Mouse (Mus musculus): ENCODE results near the gene Insl6. TPM values are rescaled to one million over a fixed set of nuclear protein-coding genes. Genes with fewer than 3 reads are reported as not detected.

Gene Insl6
- polyA plus RNA-seq, 1 experiment from 2014 or later, result 3.2 TPM

DNA sequence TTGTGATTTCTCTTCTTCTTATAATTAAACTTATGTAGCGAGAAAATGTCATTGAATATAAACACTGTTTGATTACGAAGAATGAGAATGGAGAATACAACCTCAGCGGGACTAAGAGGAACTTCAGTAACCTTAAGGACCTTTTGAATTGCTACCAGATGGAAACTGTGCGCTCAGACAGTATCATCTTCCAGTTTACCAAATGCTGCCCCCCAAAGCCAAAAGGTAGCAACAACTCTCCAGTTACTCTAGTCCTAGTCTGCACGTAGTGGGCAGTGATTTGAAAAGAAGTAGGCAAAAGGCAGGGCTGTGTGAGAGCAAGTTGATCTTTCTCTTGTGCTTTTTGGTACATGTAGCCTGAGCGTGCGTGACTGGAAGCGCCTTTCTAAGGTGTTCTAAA lies 37.3 kb downstream of the Insl6 start:
- Histone ChIP-seq H3K36me3 (ENCODE audit: control insufficient read depth, insufficient read depth, low read length) (peaks cover 20% of the 10 kb centered on the region; the same call in 1 of the 2 replicates), H3K27ac (ENCODE audit: low read depth, low read length) (no peak overlapping the region), H3K4me3 (ENCODE audit: low read depth, low read length) (no peak overlapping the region), H3K27me3 (replicated peaks; ENCODE audit: control insufficient read depth, insufficient read depth, low read length) (no peaks in the 10 kb centered on the region), H3K4me2 (no peak overlapping the region), H3K4me1 (replicated peaks; ENCODE audit: control insufficient read depth, insufficient read depth, low read length) (no peaks in the 10 kb centered on the region), H3K9me3 (ENCODE audit: control insufficient read depth, low read length) (no peaks in the 10 kb centered on the region), H3K9ac (ENCODE audit: low read depth, low read length) (no peak overlapping the region)
- DNase-seq (ENCODE audit: low spot score) (no peak), ATAC-seq (replicated peaks; ENCODE audit: low FRiP score) (no peak)
- WGBS, result 80% methylated on average over 8 of the region's 8 CpGs

DNA sequence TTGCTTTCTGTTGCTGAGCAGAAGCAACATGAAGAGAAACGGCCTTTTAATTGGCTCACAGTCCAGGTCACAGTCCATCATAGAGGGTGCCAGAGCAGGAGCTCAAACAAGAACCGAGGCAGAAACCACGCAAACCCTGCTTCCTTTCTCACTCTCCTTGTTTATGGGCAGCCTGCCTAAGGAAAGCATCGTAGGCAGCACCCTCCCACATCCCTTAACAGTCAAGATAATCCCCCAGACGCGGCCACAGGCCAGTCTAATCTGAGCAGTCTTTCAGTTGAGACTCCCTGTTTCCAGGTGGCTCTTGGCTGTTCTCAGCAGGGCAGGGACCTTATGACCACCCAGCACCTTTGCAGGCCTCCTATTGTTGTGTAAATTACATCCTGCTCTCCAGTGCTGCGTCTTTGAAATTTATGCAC lies 39.7 kb downstream of the Insl6 start:
- Histone ChIP-seq H3K4me2 (no peak overlapping the region), H3K9me3 (ENCODE audit: control insufficient read depth, low read length) (no peaks in the 10 kb centered on the region), H3K27ac (ENCODE audit: low read depth, low read length) (no peak overlapping the region), H3K27me3 (replicated peaks; ENCODE audit: control insufficient read depth, insufficient read depth, low read length) (no peaks in the 10 kb centered on the region), H3K9ac (ENCODE audit: low read depth, low read length) (no peak overlapping the region), H3K4me1 (replicated peaks; ENCODE audit: control insufficient read depth, insufficient read depth, low read length) (no peaks in the 10 kb centered on the region), H3K36me3 (ENCODE audit: control insufficient read depth, insufficient read depth, low read length) (peaks cover 13% of the 10 kb centered on the region; the same call in 1 of the 2 replicates), H3K4me3 (ENCODE audit: low read depth, low read length) (no peak overlapping the region)
- 51% methylated on average over 7 of the region's 7 CpGs for WGBS
- ATAC-seq (replicated peaks; ENCODE audit: low FRiP score) (no peak), DNase-seq (ENCODE audit: low spot score) (no peak)

DNA sequence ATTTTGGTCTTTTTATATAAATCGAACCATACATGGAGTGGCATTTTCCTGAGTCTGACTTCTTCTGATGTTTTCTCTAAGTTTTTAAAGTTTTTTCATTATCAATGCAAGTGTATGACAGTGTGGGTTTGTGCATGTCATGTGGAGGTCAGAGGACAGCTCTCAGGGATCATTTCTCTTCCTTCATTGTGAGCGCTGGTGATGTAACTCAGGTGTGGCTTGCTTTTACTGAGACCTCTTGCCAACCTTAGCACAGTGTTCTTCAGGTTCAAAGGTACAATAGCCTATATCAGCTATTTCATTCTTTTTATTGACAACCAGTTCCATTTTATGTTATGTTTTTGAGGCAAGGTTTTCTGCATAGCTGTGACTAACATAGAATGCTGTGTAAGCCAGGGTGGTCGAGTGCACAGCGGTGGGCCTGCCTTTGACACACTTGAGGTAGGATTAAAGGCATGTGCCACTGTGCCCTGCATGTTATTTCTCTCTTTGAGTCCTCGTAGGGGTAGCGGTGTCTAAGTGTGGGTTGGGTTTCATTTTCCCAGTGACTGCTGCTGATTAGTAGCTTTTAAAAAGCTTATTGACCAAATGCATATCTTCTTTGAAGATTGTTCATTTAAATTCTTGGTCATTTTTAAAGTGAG lies 46.1 kb downstream of the Insl6 start:
- no peak overlapping the region for H3K27ac ChIP-seq (ENCODE audit: low read depth, low read length)
- no peak for DNase-seq (ENCODE audit: low spot score)
- H3K4me2 ChIP-seq, result no peak overlapping the region
- H3K36me3 ChIP-seq (ENCODE audit: control insufficient read depth, insufficient read depth, low read length), result peaks cover 8% of the 10 kb centered on the region
- no peaks in the 10 kb centered on the region for H3K9me3 ChIP-seq (ENCODE audit: control insufficient read depth, low read length)
- 87% methylated on average over 6 of the region's 6 CpGs for WGBS
- H3K27me3 ChIP-seq (replicated peaks; ENCODE audit: control insufficient read depth, insufficient read depth, low read length), result no peaks in the 10 kb centered on the region
- H3K4me1 ChIP-seq (replicated peaks; ENCODE audit: control insufficient read depth, insufficient read depth, low read length), result no peaks in the 10 kb centered on the region
- H3K9ac ChIP-seq (ENCODE audit: low read depth, low read length), result no peak overlapping the region
- no peak for ATAC-seq (replicated peaks; ENCODE audit: low FRiP score)
- H3K4me3 ChIP-seq (ENCODE audit: low read depth, low read length), result no peak overlapping the region

DNA sequence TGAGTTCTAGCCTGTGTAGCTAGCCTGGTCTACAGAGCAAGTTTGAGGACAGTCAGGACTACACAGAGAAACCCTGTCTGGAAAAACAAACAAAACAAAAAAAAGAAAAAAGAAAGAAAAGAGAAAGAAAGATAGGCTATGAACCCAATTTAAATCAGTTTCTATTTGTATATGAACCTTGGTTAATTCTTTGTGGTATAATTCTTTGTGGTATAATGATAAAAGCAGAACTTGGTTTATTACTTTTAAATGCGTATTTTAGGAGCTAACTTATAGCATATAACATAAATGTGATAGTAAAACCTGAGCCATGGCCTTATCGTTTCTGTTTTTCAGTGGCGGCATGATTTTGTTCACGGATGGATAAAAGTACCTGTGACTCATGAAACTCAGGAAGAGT lies 48.7 kb downstream of the Insl6 start:
- WGBS, result 97% methylated on average over 4 of the region's 4 CpGs

DNA sequence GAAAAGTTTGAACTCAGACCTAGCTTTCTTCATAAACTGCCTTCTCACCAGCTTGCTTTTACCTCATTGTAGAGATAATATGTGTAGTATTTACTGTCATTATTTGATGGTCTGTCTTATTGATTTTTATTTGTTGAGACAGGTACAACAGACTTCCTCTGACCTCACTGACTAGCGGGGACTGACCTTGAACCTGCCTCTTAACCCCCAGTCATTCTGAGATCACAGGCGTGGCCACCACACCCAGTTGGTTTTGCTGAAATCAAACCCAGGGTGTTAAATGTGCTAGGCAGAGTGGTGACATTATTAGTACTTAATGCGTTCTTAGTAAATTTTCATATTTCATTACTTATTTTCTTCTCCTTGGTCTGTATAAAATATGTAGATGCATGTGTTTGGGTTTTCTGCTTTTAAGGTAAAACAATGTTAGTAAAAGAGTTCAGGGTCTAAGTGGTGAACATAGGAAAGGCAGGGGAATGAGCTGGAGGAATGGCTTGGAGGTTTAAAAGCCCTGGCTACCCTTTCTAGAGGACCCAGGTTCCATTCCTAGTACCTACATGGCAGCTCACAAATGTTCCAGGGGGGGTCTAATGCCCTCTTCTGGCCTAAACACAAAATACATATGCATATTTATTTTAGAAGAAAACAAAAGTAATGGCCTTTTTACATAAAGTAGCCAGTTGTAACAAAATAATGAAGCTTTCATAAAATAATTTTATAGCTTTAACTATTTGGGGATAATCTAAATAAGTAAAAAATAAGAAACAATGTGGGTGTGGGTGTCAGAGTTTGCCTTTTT lies 52.9 kb downstream of the Insl6 start:
- WGBS, result 82% methylated on average over 3 of the region's 3 CpGs
- Histone ChIP-seq H3K4me2 (no peak overlapping the region), H3K4me1 (replicated peaks; ENCODE audit: control insufficient read depth, insufficient read depth, low read length) (peaks cover 12% of the 10 kb centered on the region), H3K9ac (ENCODE audit: low read depth, low read length) (no peak overlapping the region), H3K27ac (ENCODE audit: low read depth, low read length) (no peak overlapping the region), H3K9me3 (ENCODE audit: control insufficient read depth, low read length) (no peaks in the 10 kb centered on the region), H3K27me3 (replicated peaks; ENCODE audit: control insufficient read depth, insufficient read depth, low read length) (no peaks in the 10 kb centered on the region), H3K36me3 (ENCODE audit: control insufficient read depth, insufficient read depth, low read length) (peaks cover 8% of the 10 kb centered on the region), H3K4me3 (ENCODE audit: low read depth, low read length) (no peak overlapping the region)
- DNase-seq (ENCODE audit: low spot score), result no peak
- no peak for ATAC-seq (replicated peaks; ENCODE audit: low FRiP score)

More for the DNA sequence above, 48.7 kb downstream of the Insl6 start:
- ATAC-seq (replicated peaks; ENCODE audit: low FRiP score) (no peak), DNase-seq (ENCODE audit: low spot score) (no peak)
- Histone ChIP-seq H3K4me2 (no peak overlapping the region), H3K4me1 (replicated peaks; ENCODE audit: control insufficient read depth, insufficient read depth, low read length) (peaks cover under 1% of the 10 kb centered on the region; the same call in 1 of the 2 replicates), H3K4me3 (ENCODE audit: low read depth, low read length) (no peak overlapping the region), H3K36me3 (ENCODE audit: control insufficient read depth, insufficient read depth, low read length) (peaks cover 8% of the 10 kb centered on the region), H3K27me3 (replicated peaks; ENCODE audit: control insufficient read depth, insufficient read depth, low read length) (no peaks in the 10 kb centered on the region), H3K9me3 (ENCODE audit: control insufficient read depth, low read length) (no peaks in the 10 kb centered on the region), H3K9ac (ENCODE audit: low read depth, low read length) (no peak overlapping the region), H3K27ac (ENCODE audit: low read depth, low read length) (no peak overlapping the region)

Other genes with a start within 250 kb of the Insl6 start
- gene Rcl1, start 224.0 kb downstream of the Insl6 start, polyA plus RNA-seq (2014; fragmentation: Nextera tagmentation; extraction: Ambion mirVana), result 114 and 120 TPM in 2 replicates
- gene Jak2, start 73.5 kb downstream of the Insl6 start, polyA plus RNA-seq (2014; fragmentation: Nextera tagmentation; extraction: Ambion mirVana), result 18.1 and 20.2 TPM in 2 replicates
- not detected in 2 replicates for gene Rln1, start 9.3 kb upstream of the Insl6 start, polyA plus RNA-seq (2014; fragmentation: Nextera tagmentation; extraction: Ambion mirVana)
- 54.0 and 56.2 TPM in 2 replicates for gene Plgrkt, start 42.0 kb upstream of the Insl6 start, polyA plus RNA-seq (2014; fragmentation: Nextera tagmentation; extraction: Ambion mirVana)
- gene Cd274, start 42.1 kb upstream of the Insl6 start, polyA plus RNA-seq (2014; fragmentation: Nextera tagmentation; extraction: Ambion mirVana), result 0.43 and 0.86 TPM in 2 replicates
- not detected in 2 replicates for gene Pdcd1lg2, start 85.6 kb upstream of the Insl6 start, polyA plus RNA-seq (2014; fragmentation: Nextera tagmentation; extraction: Ambion mirVana)
- gene Ric1, start 196.9 kb upstream of the Insl6 start, polyA plus RNA-seq (2014; fragmentation: Nextera tagmentation; extraction: Ambion mirVana), result 7.6 and 8.0 TPM in 2 replicates